Mouse (Mus musculus) CH12.LX (cell line): ENCODE data around the gene Flt3l.

Source experiments
- CTCF ChIP-seq, 2 experiments: IDR thresholded peaks in 1 of 2; conservative IDR thresholded peaks in 1 of 2; 2 replicates each; pipeline ENCODE4 v1.5.1; 2011 to 2012; ENCODE audit warnings: low read depth in 2 of 2, low read length in 2 of 2, improper control_type of control experiment in 1 of 2, inconsistent platforms in 1 of 2, mild to moderate bottlenecking in 1 of 2, moderate library complexity in 1 of 2
- EP300 ChIP-seq: IDR thresholded peaks from 2 replicates; pipeline ENCODE4 v1.6.1; 2011; ENCODE audit warnings: low read length, improper control_type of control experiment
- POLR2A ChIP-seq: IDR thresholded peaks from 2 replicates; pipeline ENCODE4 v1.6.1; 2011; ENCODE audit warnings: low read depth, mild to moderate bottlenecking, improper control_type of control experiment, low read length
- USF2 ChIP-seq: conservative IDR thresholded peaks from 2 replicates; pipeline ENCODE4 v1.6.1; 2011; ENCODE audit warnings: low read depth, low read length, improper control_type of control experiment

DNA sequence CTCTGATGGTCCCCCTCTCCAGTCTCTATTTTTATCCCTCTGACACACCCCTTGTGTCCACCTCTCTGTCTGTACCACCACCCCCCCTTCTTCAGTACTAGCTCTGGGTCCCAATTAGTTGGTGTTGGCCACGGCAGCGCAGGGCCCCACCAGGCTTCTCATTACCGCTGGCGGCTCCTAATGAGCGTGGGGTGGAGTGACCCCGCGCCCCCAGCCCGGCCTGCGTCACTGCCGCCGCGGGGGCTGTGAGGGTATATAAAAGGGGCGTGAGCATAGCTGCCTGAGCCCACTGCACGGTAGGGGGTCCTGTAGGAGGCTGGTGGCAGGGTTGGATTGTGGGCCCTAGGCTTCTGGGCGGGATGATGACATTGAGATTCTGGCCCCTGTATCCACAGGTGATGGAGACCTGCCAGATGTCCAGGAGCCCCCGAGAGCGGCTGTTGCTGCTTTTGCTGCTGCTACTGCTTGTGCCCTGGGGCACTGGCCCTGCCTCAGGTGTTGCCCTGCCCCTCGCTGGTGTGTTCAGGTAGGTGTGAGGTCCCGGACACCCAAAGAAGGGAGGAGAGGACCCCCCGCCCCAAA, 44.8 kb upstream of the Flt3l start, which contains the start of gene Pth2:
- no peak for TF ChIP-seq EP300
- no peak for TF ChIP-seq POLR2A
- TF ChIP-seq CTCF (conservative IDR thresholded peaks at IDR 0.05 in 1 of 2, IDR thresholded peaks at IDR 0.05 in 1 of 2; ENCODE audit: low read depth in 2 of 2, low read length in 2 of 2) = no peak
- no peak for TF ChIP-seq USF2
